Mouse (Mus musculus): ENCODE results near the gene Nrxn2. TPM values are rescaled to one million over a fixed set of nuclear protein-coding genes. Genes with fewer than 3 reads are reported as not detected.
A peak's percentile ranks its signal among the peaks of the same experiment; 100 is the strongest.

Gene Nrxn2
- total and polyA plus RNA-seq, 2 experiments from 2014 or later: 54.4 to 355 TPM

GRCm38 (mm10) chr19:6553174-6553573, 134.6 kb downstream of the Nrxn2 start:
- no peak overlapping the region for H3K9ac ChIP-seq (replicated peaks; ENCODE audit: low read length)
- DNase-seq (ENCODE audit: low spot score) (no peak), ATAC-seq (no peak)
- peaks cover 13% of the 10 kb centered on the region for H3K4me1 ChIP-seq (ENCODE audit: insufficient read depth, low read length)
- no peak overlapping the region for H3K4me3 ChIP-seq (ENCODE audit: low read length)
- no peaks in the 10 kb centered on the region for H3K27me3 ChIP-seq (ENCODE audit: insufficient read depth, low read length)
- TF ChIP-seq CTCF (IDR thresholded peaks at IDR 0.05; ENCODE audit: low read depth): no peak
- H3K9me3 ChIP-seq (ENCODE audit: low read length): no peaks in the 10 kb centered on the region
- H3K27ac ChIP-seq: no peak overlapping the region
- H3K4me2 ChIP-seq (ENCODE audit: low read depth, low read length): no peak overlapping the region
- WGBS: 80% methylated on average over 5 of the region's 5 CpGs
- no peaks in the 10 kb centered on the region for H3K36me3 ChIP-seq (ENCODE audit: insufficient read depth, low read length)

GRCm38 (mm10) chr19:6553819-6554582, 135.5 kb downstream of the Nrxn2 start:
- Histone ChIP-seq H3K27me3 (ENCODE audit: insufficient read depth, low read length) (no peaks in the 10 kb centered on the region), H3K9me3 (ENCODE audit: low read length) (no peaks in the 10 kb centered on the region), H3K9ac (replicated peaks; ENCODE audit: low read length) (no peak overlapping the region), H3K36me3 (ENCODE audit: insufficient read depth, low read length) (no peaks in the 10 kb centered on the region), H3K4me3 (ENCODE audit: low read length) (no peak overlapping the region), H3K4me2 (ENCODE audit: low read depth, low read length) (no peak overlapping the region), H3K4me1 (ENCODE audit: insufficient read depth, low read length) (0 out of 2 replicates have a peak, but pooled peaks cover 5% of the 10 kb centered on the region), H3K27ac (no peak overlapping the region)
- 34% methylated on average over 8 of the region's 8 CpGs for WGBS
- ATAC-seq: no peak
- DNase-seq (ENCODE audit: low spot score): no peak
- TF ChIP-seq CTCF (IDR thresholded peaks at IDR 0.05; ENCODE audit: low read depth): no peak

- H3K4me1 ChIP-seq (ENCODE audit: insufficient read depth, low read length): no peaks in the 10 kb centered on the region
- H3K4me2 ChIP-seq (ENCODE audit: low read depth, low read length): no peak overlapping the region
- H3K27me3 ChIP-seq (ENCODE audit: insufficient read depth, low read length): no peaks in the 10 kb centered on the region
- ATAC-seq: no peak
- H3K4me3 ChIP-seq (ENCODE audit: low read length): no peak overlapping the region
- WGBS: 58% methylated on average over 4 of the region's 4 CpGs
- H3K9me3 ChIP-seq (ENCODE audit: low read length): no peaks in the 10 kb centered on the region
- H3K27ac ChIP-seq: no peak overlapping the region
- no peak for DNase-seq (ENCODE audit: low spot score)
- no peaks in the 10 kb centered on the region for H3K36me3 ChIP-seq (ENCODE audit: insufficient read depth, low read length)
- no peak overlapping the region for H3K9ac ChIP-seq (replicated peaks; ENCODE audit: low read length)
- TF ChIP-seq CTCF (IDR thresholded peaks at IDR 0.05; ENCODE audit: low read depth): no peak
These were observed 141.0 kb downstream of the Nrxn2 start for GRCm38 (mm10) chr19:6559576-6559975.

GRCm38 (mm10) chr19:6560246-6560815, 141.8 kb downstream of the Nrxn2 start:
- no peak for ATAC-seq
- no peaks in the 10 kb centered on the region for H3K9me3 ChIP-seq (ENCODE audit: low read length)
- H3K9ac ChIP-seq (replicated peaks; ENCODE audit: low read length): no peak overlapping the region
- H3K27me3 ChIP-seq (ENCODE audit: insufficient read depth, low read length): no peaks in the 10 kb centered on the region
- DNase-seq (ENCODE audit: low spot score): no peak
- H3K4me1 ChIP-seq (ENCODE audit: insufficient read depth, low read length): no peaks in the 10 kb centered on the region
- no peak overlapping the region for H3K4me3 ChIP-seq (ENCODE audit: low read length)
- no peaks in the 10 kb centered on the region for H3K36me3 ChIP-seq (ENCODE audit: insufficient read depth, low read length)
- H3K27ac ChIP-seq: no peak overlapping the region
- WGBS: 62% methylated on average over 7 of the region's 7 CpGs
- TF ChIP-seq CTCF (IDR thresholded peaks at IDR 0.05; ENCODE audit: low read depth): no peak
- no peak overlapping the region for H3K4me2 ChIP-seq (ENCODE audit: low read depth, low read length)

GRCm38 (mm10) chr19:6565136-6565535, 146.6 kb downstream of the Nrxn2 start:
- H3K36me3 ChIP-seq (ENCODE audit: insufficient read depth, low read length): no peaks in the 10 kb centered on the region
- TF ChIP-seq CTCF (IDR thresholded peaks at IDR 0.05; ENCODE audit: low read depth): no peak
- H3K4me2 ChIP-seq (ENCODE audit: low read depth, low read length): no peak overlapping the region
- H3K4me1 ChIP-seq (ENCODE audit: insufficient read depth, low read length): no peaks in the 10 kb centered on the region
- no peaks in the 10 kb centered on the region for H3K9me3 ChIP-seq (ENCODE audit: low read length)
- 84% methylated on average over 6 of the region's 6 CpGs for WGBS
- ATAC-seq: no peak
- H3K27me3 ChIP-seq (ENCODE audit: insufficient read depth, low read length): no peaks in the 10 kb centered on the region
- H3K27ac ChIP-seq: no peak overlapping the region
- no peak for DNase-seq (ENCODE audit: low spot score)
- no peak overlapping the region for H3K9ac ChIP-seq (replicated peaks; ENCODE audit: low read length)
- H3K4me3 ChIP-seq (ENCODE audit: low read length): no peak overlapping the region

GRCm38 (mm10) chr19:6566450-6566849, 147.9 kb downstream of the Nrxn2 start:
- no peaks in the 10 kb centered on the region for H3K36me3 ChIP-seq (ENCODE audit: insufficient read depth, low read length)
- TF ChIP-seq CTCF (IDR thresholded peaks at IDR 0.05; ENCODE audit: low read depth): no peak

GRCm38 (mm10) chr19:6569021-6569420, 150.5 kb downstream of the Nrxn2 start:
- no peaks in the 10 kb centered on the region for H3K36me3 ChIP-seq (ENCODE audit: insufficient read depth, low read length)
- no peak for TF ChIP-seq CTCF (IDR thresholded peaks at IDR 0.05; ENCODE audit: low read depth)
- no peak overlapping the region for H3K4me3 ChIP-seq (ENCODE audit: low read length)
- H3K27ac ChIP-seq: no peak overlapping the region
- no peak overlapping the region for H3K4me2 ChIP-seq (ENCODE audit: low read depth, low read length)
- no peaks in the 10 kb centered on the region for H3K27me3 ChIP-seq (ENCODE audit: insufficient read depth, low read length)
- no peaks in the 10 kb centered on the region for H3K9me3 ChIP-seq (ENCODE audit: low read length)
- DNase-seq (ENCODE audit: low spot score) (no peak), ATAC-seq (no peak)
- H3K9ac ChIP-seq (replicated peaks; ENCODE audit: low read length): no peak overlapping the region
- no peaks in the 10 kb centered on the region for H3K4me1 ChIP-seq (ENCODE audit: insufficient read depth, low read length)
- WGBS: 68% methylated on average over 5 of the region's 5 CpGs

More at GRCm38 (mm10) chr19:6566450-6566849, 147.9 kb downstream of the Nrxn2 start:
- Histone ChIP-seq H3K4me3 (ENCODE audit: low read length) (no peak overlapping the region), H3K4me1 (ENCODE audit: insufficient read depth, low read length) (no peaks in the 10 kb centered on the region), H3K9ac (replicated peaks; ENCODE audit: low read length) (no peak overlapping the region), H3K27ac (no peak overlapping the region), H3K27me3 (ENCODE audit: insufficient read depth, low read length) (no peaks in the 10 kb centered on the region), H3K9me3 (ENCODE audit: low read length) (no peaks in the 10 kb centered on the region), H3K4me2 (ENCODE audit: low read depth, low read length) (no peak overlapping the region)
- 52% methylated on average over 2 of the region's 2 CpGs for WGBS
- ATAC-seq (no peak), DNase-seq (ENCODE audit: low spot score) (peak; percentile 62)

Data from hindbrain, postnatal 0 days (tissue).